Mouse (Mus musculus) heart, postnatal 36 days (tissue): ENCODE measurements around the gene Hes6. TPM values are rescaled to one million over a fixed set of nuclear protein-coding genes. Genes with fewer than 3 reads are reported as not detected.

Experiments used
- total RNA-seq, 2 experiments: library from RNA; stranded (reverse); gene quantifications; 2 replicates each; pipeline ENCODE4 v1.2.3; 2021

The Hes6 gene
- total RNA-seq, 2 experiments from 2014 or later: 18.0 to 20.1 TPM

Other genes with a start within 250 kb of the Hes6 start
- 10 to 100 TPM in 1 of 2 experiments, 1 to 10 TPM in 1; 6.4 to 11.0 TPM for gene Ramp1, start 234.2 kb downstream of the Hes6 start, total RNA-seq
- gene Ube2f, start 163.7 kb downstream of the Hes6 start, total RNA-seq: 10 to 100 TPM; 45.1 to 50.0 TPM
- 10 to 100 TPM; 13.9 to 15.1 TPM for gene Scly, start 115.7 kb downstream of the Hes6 start, total RNA-seq
- gene Espnl, start 92.0 kb downstream of the Hes6 start, total RNA-seq: under 1 TPM in 1 of 2 experiments, not detected in 1; 0.05 TPM
- 10 to 100 TPM; 36.6 to 48.8 TPM for gene Klhl30, start 63.0 kb downstream of the Hes6 start, total RNA-seq
- not detected for gene Erfe, start 47.6 kb downstream of the Hes6 start, total RNA-seq
- gene Ilkap, start 15.2 kb downstream of the Hes6 start, total RNA-seq: 10 to 100 TPM; 47.4 to 51.9 TPM
- 10 to 100 TPM in 1 of 2 experiments, 1 to 10 TPM in 1; 7.9 to 13.5 TPM for gene Per2, start 45.3 kb upstream of the Hes6 start, total RNA-seq
- 1 to 10 TPM; 4.6 to 5.4 TPM for gene Traf3ip1, start 80.6 kb upstream of the Hes6 start, total RNA-seq
- 10 to 100 TPM; 17.0 to 21.0 TPM for gene Asb1, start 126.5 kb upstream of the Hes6 start, total RNA-seq